Mouse (Mus musculus) MN1 (cell line): Measurements from ENCODE around the gene Abcc10.
A peak's percentile ranks its signal among the peaks of the same experiment; 100 is the strongest.

Experiments used
- DNase-seq: peaks from one replicate; pipeline ENCODE4 v3.0.0-alpha.2; 2016; ENCODE audit warnings: low spot score

Gene Abcc10

DNA sequence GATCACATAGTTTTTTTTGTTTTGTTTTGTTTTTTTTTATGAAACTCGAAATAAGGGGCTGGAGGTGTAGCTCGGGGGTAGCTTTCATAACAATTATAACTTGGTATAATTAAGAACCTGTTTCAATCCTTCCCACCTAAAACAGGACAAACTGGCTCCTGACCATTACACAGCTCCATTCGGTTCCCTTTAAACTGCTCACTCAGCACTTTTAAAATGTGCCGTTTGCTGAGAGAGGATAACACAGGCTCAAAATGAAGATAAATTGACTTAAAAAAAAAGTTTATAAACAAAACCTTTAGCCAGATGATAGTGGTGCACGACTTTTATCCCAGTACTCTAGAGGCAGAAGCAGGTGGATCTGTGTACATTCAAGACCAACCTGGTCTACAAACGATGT is 42.7 kb downstream of the Abcc10 start:
- DNase-seq = no peak

DNA sequence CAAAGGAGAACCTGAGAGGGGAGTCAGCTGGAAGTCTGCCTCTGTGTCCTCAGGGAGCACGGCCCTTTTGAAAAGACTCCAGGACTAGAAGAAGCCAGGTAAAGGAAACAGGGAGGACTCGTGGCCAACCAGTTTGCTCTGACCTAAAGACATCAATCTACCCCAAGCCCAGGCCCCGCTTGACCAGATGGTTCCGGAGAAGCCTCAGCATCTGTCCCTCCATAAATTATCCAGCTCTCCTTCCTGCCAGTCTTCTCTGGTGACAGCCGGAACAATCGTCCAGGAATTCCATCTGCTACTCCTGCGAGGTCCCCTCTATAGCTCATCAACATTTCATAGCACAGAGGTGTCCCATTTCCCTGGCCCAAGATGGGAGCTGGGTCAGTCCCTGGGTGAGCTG is 43.5 kb downstream of the Abcc10 start:
- DNase-seq = no peak

DNA sequence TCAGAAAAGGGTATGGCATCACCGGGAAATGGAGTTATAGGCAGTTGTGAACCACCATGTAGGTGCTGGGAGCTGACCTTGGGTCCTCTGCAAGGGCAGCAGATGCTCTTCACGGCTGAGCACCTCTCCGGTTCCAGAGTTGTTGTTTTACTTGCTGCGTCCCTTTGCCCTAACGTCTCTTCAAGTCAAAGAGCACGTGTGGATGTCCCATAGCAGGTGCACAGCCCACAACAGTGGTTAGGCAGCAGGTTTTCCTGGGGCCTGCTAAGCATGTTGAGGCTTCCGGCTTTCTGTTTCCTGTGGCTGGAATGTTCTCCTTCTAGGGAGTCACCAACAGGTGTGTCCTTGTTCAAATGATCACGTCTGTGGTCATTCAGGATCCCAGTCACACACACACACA is 44.2 kb downstream of the Abcc10 start:
- DNase-seq = no peak

DNA sequence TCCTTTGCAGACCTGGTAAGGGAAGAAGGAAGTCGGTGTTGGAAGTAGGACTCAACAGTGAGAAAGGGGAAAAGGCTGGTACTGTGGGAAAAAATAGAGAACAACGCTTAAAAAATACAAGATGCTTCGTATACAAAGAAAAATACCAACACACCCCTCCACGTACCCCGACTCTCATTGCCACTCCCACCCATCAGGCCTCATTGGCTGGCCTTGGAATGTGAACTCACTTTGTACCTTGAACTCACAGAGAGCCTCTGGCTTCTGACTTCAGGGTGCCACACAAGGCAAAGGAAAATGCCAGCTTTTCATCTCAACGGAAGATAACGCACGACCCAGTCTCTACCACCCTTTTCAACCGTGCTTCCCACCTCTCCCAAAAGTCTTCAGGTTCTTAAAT is 45.0 kb downstream of the Abcc10 start:
- DNase-seq = no peak

DNA sequence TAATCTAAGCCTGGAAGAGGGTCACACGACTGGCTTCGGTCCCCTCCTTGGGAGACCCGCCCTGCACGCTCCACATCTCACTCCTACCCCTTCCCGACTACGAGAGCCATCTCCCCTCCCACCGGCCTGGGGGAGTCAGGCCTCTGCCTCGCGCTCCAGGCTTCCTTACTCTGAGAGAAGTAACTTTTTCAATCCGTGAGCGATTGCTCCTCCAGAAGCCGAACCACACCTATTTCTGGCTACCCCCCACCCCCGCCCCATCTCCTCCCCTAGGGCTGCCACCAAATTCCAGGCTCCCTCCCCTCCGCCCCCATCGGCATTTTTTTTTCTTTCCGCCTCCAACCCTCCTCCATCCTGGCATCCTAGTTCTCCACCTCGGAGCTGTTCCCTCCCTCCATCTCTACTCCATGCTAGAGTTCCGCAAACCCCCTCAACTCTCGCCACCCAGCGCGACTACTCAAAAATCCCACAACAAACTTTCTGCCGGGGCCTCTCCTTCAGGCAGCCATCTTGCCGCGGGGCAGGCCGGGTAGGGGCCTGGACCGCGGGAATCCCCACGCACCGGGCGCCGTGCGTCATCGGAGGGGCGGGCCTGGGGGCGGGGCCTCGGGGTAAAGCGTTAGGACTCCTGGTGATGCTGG is 45.5 kb downstream of the Abcc10 start, which contains the start of gene Tjap1:
TSS of gene Tjap1 (minus strand) at position 544 of the 641 bp plus-strand sequence.
- peak; percentile 91 for DNase-seq

DNA sequence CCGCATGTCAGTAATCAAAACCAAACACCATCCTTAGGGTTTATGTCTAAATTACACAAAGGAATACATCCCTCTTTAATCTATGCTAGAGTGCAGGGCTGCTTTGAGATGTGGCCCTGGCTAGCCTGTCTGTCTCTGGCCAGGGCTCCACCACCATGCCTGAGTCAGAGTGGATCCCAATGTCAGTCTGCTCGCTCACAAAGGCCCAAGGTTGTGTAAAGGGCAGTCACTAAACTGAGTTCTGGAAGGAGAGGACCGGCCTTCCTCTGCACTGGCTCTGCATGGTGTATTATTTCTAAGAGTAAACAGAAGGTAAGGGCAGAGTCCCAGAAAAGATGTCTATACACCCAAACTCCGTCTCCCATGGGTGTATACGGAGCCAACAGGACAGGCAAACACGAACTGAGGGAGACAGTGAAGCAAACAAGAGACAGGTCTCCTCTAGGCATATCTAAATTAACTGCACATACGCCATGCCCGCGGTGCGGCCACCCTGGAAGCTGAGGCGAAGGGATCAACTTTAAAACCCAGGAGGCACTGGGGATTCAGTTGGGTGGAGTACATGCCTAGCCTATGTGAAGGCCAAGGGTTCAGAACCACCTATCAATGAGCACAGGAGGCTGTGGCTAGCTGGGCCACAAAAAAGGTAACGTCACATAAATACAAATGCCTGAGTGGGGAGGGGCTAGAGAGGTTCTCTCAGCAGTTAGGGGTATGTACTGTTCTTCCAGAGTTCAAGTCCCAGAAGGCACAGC is 50.0 kb downstream of the Abcc10 start:
- DNase-seq = no peak

DNA sequence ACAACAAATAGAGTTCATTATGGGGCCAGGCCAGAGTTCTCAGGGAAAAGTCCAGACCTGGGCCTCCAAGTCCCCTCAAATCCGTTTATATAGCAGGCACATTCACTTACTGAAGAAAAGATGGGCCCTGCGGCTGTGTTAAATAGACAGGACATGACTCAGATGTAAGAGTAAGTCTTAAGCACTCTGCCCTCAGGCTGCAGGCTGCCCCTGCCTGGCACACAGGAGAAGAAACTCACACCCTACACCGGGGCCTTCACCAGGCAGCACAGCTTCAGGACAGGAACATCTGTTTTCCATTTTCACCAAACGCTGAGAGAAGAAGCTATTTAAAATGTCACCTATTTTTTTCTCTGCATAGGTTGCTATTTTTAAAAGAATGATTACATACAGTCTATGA is 50.6 kb downstream of the Abcc10 start:
- DNase-seq = no peak

DNA sequence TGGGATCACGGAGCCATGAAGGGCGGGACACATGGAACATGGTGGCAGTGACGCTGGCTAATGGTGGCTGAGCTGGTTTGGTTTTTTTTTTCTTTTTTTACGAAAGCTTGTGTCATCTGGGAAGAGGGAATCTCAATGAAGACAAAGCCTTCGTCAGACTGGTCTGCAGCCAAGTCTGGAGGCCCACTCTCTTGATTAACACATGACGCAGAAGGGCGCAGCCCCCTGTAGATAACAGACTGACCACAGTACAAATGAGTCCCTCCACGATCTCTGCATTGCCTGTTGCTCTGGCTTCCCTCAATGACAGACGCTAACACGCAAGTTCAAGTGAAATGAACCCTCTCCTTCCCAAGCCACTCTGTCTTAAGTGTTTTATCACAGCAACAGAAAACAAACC is 52.6 kb downstream of the Abcc10 start:
- no peak for DNase-seq

DNA sequence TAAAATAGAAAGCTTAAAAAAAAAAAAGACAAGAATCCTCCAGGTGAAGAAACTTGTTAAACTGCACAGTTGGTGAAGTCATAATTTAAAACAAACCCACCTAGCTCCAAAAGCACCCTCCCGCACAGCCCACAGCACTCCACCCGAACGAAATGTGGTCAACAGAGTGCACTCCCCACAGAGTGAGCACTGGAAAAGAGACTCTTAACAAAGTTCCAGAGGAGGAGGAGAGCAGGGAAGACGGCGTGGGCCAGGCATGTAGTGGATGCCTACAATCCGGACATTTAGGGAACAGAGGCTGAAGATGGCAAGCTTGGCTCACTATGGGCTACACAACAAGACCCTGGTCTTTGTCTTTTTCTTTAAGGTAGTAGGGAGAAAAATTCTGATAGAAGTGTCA is 53.1 kb downstream of the Abcc10 start:
- DNase-seq = no peak

DNA sequence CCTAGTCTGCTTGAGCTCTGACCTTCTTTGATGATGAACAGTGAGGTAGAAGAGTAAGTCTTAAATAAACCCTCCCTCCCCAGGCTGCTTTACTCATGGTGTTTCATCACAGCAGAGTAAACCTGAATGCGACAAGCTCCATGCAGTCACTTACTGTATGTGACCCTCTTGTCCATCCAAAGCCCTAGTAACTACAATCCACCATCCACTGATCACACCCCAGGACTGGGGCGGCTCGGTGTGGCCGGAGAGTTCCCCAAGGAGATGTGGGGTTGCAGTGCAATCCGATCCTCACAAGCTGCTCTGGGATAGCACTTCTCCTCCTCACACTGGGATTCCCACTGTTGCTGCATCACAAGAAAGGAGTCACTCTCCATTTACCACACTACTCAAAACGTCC is 53.7 kb downstream of the Abcc10 start:
- no peak for DNase-seq

DNA sequence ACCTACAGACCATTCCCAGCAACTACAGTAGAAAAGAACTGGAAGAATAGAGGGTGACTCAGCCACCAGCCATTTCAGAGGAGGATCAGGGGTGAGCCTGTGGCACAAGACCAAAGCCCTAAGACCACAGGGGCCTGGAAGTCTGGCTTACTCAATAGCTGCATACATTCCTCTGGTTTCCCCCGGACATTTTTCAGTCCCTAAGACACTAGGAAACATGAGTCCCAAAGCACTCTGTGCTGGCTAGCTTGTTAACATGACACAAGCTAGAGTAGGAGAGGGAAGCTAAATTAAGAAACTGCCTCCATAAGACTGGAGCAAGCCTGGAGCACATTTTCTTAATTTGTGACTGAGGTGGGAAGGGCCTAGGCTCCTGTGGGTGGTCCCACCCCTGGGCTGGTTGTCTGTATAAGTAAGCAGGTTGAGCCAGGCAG is 54.3 kb downstream of the Abcc10 start:
- no peak for DNase-seq

DNA sequence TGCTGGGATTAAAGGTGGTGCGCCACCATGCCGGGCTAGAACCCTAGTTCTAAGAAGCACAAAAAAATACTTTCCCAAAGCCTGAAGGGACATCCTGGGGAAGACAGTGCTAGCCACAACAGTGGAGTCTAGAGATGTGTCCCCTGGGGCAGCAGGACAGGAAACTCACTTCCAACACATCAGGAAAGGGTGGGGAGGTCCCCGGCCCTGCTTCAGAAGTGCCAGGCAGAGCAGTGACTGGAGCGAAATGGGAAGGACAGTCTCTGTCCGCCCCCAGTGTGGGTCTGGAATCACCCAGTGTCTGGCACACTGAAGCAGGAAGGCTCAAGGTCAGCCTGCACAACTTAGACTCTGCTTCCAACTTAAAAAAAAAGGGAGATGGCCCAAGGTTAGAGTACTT is 55.5 kb downstream of the Abcc10 start:
- DNase-seq = no peak

DNA sequence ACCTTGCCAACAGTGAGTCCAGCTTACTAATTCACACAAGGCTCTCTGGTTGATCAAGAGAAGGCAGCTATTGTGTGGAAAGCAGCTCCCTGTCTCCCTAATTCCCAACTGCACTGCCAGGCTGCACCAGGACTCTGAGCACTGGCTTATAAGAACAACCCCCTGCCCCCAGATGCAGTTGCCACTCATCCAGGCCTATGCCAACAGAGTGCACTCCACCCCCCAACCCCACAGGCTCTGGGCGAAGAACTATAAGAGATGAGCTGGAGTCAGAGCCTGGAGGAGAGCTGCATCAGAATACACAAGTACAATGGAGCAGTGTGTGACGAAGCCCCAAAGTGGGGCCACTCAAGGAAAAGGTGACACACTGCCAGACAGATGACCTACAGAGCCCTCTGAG is 56.1 kb downstream of the Abcc10 start:
- DNase-seq = no peak

DNA sequence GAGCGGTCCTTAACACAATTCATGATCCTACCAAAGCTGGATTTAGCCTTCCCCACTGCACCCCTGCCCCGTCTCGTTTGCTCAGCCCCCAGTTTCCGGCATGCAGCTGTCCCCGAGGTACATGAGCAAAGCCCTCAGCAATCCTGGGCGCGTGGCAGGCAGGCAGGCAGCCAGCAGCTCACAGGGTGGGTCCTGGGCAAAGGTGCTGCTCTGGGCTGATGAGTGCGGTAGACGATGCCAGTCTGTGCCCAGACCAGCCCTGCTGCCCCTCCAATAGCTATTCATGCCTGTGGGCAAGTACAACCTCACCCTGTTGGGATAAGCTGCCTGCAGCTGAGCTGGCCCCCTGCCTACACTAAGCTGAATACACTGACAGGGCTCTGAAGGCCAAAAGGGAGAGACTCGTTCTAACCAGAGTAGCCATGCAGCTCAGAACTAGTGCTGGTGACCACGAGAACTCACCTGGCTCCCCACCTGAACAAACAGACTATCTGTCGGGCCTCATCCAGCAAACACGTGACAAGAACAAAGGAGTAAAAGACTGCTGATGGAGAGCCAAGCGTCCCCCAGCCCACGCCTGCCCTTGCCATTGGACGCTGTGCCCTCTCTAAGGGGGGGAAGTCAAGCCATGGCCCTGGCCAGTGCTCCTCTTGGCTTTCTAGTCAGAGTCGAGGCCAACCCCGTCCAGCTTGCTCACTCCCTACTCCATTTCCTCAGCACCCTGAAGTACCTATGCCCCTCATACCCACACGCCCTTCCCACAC is 58.2 kb downstream of the Abcc10 start:
- no peak for DNase-seq

DNA sequence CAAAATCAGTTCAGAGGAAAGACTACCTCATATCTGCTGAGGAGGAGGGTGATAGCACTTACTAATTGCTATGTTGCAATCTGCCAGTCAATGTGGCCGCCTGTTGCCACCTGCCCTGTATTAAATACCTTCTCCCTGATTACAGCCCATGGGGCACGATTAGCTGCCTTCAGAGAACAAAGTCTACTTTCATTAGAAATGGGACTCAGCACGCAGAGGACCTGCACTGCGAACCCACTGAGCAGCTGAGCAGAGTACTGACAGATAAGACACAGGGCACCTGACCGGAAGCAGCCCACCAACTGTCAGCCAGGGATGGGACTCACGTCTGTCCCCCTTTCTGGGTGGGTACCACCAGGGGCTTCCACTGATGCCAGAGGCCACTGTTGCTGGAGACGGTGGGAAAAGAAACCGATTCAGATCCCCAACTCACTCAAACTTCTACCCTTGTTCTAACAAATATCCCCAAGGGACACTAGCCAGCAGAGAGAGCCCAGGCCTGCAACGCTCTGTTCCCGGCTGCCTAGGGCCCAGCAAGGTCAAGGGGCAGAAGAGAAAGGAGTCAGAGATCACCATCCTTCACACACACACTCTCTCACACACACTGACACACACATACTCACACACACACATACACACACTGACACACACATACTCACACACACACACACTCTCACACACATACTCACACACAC is 60.0 kb downstream of the Abcc10 start:
- no peak for DNase-seq

DNA sequence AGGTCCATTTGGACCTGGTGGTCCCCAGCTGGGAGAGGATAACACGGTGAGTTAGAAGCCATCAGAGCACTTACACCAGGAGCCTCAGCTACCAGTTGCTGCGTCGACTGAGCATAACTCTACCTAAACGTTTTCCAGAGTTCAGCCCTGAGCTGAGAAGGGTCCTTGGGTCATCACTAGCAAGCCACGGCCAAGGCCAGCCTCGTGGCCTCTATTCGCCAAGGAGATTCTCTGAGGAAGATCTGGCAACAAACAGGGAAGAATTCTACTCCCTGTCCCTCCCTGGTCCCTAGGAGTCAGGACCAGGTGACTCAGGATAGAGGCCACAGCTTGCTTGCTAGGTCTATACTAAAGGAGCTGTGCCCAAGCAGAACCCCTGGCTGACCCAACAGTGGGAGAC is 60.6 kb downstream of the Abcc10 start:
- DNase-seq = no peak

DNA sequence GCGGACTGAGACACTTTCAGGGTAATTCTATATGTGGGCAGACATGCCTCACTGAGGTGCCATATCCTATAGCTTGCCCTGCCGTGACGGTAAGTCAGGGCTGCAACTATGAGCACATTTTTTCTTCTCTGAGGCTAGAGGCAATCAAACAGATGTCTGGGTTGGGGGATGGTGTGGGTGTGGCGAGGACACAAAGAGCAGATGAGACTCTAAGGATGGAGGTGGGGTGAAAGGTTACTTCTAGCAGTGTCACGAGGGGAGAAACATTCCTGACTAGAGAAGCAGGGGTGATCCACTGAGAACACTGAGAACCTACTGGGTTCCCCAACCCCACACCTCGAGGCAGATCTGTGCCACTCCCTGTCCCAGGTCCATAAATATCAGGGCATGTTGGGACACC is 61.2 kb downstream of the Abcc10 start:
- DNase-seq = no peak

DNA sequence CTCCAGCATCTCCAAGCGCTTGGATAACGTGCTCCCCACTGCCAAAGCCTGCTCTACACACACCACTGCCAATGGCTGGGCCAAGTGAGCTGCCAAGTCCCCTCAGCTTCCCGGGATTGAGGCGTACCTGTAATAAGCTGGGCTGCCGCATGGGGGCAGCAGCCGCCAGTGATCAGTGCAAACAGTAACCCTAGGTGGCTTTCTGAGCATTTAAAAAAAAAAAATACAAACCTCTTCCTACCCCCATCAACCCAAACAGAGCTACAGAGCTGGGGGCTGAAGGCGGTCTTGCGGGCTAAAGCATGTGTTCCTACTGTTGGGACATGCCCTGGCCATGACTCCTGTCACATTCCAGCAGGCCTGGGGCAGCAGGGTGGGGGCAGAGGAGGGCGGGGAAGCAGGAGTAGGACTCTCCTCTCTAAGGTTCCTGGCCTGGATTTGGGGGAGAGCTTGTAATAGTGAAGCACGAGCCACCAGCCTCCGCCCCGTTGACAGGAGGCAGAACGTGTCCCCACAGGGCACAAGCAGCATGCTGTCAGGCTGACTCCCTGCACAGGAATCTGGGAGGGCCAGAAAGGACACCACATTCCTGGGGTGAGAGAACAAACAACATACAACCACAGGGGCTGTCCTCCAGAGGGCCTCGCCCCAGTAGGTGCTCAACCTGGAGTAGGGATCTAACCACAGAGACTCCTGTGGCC is 62.1 kb downstream of the Abcc10 start:
- DNase-seq = peak; percentile 87

DNA sequence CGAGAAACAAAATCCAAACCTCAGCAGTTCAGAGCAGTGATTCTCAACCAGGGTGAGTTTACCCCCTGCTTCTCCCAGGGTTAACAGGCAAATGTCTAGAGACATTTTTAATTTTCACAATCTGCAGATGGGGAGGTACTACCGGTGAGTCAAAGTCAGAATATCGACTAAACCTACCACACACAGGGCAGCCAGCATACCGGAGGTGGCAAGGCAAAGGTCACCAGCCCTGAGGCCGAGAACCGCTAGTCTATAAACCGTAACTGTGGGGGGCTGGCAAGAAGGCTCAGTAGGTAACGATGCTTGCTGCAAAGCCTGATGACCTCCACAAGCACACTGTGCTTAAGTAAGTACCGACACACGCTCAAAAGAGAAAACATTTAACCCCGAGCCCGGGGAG is 62.6 kb downstream of the Abcc10 start:
- no peak for DNase-seq

DNA sequence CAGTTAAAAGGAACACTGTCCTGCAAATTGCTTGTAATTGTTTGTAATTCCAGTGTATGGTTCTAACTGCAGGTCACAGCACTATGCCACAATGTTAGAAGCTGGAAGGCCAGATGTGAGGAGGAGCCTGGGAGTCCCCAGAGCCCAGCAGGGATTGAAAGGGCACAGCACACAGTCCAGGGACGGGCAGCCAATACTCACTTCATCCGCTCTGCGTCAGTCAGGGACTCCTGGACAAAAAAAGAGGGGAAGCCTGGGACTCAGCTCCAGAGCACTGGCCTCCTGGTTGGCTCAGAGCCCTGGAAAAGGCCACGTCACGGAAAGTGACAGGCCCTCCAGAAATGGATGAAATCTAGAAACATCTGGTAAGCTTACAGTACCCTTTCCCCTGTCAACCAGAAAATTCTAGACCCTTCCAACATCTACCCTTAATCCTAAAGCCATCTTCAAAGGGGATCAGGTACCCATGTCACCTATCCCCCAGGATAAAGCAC is 65.9 kb downstream of the Abcc10 start:
- DNase-seq = peak; percentile 80

DNA sequence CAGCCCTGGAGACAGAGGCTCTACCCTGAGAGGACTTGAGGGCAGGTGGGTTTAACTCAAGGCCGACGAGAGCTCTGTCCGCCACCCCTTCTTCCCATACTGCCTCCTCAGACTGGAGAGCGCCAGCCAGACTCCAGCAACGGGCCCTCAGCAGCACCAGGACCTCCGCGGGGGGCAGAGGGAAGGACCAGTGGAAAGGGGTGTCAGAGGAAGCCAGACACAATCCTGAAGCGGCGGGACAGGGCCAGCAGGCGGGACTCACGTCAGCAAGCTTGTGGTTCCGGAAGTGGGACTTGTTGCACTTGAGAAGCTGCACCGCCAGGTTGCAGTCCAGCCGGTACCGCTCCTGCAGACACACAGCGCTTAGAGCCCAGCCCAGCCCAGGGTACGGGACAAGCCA is 68.5 kb downstream of the Abcc10 start:
- no peak for DNase-seq
